Mouse (Mus musculus) lung, adult 2 months (tissue): Measurements from ENCODE around the gene Gm10300.

Experiments used
- CTCF ChIP-seq: fragments of 200-500 bp; IDR thresholded peaks from 2 replicates; pipeline ENCODE4 v1.5.1; 2011; ENCODE audit warnings: mild to moderate bottlenecking, low read length, control low read depth; ENCODE audit not compliant: insufficient read depth
- POLR2A ChIP-seq: fragments of 200-500 bp; IDR thresholded peaks from 2 replicates; pipeline ENCODE4 v1.6.1; 2011; ENCODE audit warnings: low read depth, mild to moderate bottlenecking, control low read depth, low read length, borderline replicate concordance; ENCODE audit errors: extremely low read depth

GRCm38 (mm10) chr4:132074933-132075769 is 654 bp downstream of the Gm10300 start, which contains the start of gene Epb41:
- TF ChIP-seq CTCF: no peak
- peak; percentile 54; the same call in 1 of the 2 replicates for TF ChIP-seq POLR2A
